Mouse (Mus musculus): ENCODE results near the gene Gm8947.
"Not testable (repeated sequence)": the region's sequence is repeated elsewhere in the genome, so short reads cannot be mapped to it uniquely, and the experiment has no call there.

DNA sequence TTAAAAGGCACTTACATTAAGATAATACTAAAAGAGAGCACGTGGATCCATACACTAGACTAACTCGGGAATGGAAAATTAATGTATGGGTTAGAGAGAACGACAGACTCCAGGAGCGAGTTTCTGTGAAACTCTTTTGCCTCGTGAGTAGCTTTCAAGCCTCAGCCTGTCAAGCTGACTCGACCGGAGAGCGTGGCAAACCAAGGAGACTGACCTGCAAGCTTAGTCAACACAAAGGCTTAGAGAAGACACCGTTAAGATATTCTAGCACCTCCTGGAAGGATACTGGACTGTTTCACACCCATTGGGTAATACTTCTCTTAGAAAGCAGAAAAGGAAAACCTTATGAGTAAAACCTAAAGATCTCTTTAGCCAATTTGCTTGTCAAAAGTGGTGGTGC is 38.0 kb upstream of the Gm8947 start:
- TF ChIP-seq CTCF (IDR thresholded peaks at IDR 0.05; ENCODE audit: low read depth, low read length); POLR2A (IDR thresholded peaks at IDR 0.05; ENCODE audit: borderline replicate concordance, low read depth, low read length): not testable (repeated sequence)
